Mouse (Mus musculus): Measurements from ENCODE around the gene Pomgnt1.

Gene Pomgnt1

GRCm38 (mm10) chr4:116140801-116141574, 17.3 kb downstream of the Pomgnt1 start:
- DNase-seq, result no peak

DNA sequence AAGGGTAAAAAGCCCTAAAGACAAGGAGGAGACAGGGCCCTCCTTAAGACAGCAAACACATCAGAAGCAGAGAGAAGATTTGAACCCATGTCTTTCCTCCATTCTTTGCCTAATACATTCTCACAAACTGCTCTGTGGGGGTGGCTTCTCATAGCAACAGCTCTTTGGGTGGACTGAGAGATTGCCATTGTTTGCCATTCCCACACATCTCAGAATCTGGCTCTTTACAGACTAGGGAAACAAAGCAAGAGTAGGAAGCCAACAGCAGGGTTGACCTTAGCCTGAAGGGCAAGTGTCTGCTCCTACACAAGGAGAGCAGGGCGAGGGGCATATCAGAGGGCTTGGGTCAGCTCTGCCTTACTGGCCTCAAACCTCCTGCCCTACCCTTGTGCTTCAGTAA, 18.1 kb downstream of the Pomgnt1 start:
- DNase-seq, result peak; percentile 1

DNA sequence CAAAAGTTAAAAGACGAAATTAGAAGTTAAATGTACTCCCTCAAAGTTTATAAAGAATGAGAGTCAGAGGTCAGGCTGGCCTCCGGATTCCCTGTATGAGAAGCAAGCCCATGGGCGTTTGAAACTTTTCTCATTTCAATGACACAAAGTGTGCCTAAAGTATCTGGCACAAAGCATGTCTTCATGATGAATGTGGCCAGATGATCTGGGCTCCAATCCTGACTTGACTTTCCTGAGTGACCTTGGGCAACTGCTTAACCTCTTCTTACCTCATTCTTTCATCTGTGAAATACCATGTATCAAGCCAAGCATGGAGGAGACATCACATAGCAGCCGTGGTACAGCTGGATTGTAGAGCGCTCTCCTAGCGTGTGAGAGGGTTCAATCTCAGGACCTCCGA, 18.6 kb downstream of the Pomgnt1 start:
- DNase-seq, result no peak

GRCm38 (mm10) chr4:116143317-116143811, 19.7 kb downstream of the Pomgnt1 start:
- DNase-seq, result no peak

DNA sequence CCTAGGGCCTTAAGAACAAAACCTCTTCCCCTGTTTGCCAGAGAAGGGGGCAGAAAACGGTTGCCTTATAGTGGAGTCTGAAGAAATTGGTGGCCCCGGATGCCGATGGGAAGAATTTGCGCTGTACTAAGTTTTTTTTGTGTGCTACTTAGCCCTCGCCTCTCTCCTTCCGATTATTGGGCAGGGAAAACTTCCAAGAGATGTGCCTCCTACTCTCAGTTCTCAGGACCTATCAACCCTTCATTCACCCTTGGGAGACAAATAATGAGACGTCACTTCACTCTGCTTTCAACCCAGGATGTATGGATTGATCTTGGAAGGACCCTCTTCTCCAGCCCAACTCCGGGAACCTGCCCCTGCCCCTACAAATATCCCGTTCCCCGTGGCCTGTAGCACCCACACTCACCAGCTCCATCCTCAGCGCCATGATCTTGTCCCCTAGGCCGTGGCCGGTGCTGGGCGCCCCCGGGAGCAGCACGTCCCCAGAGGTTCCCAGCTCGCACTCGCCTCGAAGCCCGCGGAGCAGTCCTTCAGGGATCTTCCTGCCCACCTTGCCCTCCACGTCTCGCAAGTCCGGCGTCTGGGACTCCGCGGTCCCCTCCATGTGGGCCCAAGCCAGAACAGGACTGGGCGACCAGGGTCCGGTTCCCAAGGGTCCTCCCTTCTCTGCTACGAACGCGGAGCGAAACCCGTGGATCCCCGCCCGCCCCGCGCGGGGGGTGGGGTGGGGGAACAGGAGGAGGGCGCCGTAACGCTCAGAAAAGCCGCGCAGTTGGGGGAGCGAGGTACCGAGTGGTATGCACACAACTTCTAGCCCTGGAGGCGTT, 20.5 kb downstream of the Pomgnt1 start:
- peak; percentile 74 for DNase-seq

DNA sequence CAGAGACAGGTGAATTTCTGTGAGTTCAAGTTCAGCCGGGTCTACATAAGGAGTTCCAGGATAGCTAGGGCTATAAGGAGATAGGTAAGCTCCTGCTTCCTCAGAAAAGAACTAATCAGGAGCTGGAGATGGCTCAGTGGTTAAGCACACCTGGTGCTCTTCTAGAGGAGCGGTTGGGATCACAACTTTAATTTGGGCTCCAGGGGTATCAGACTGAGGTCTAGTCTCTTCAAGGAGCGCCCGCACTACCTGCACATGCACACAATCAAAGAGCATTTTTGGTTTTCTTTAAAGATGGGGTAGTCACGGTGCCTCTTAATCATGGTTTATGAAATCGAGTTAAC, 26.1 kb downstream of the Pomgnt1 start:
- DNase-seq, result no peak

- peak; percentile 64 for DNase-seq
Measured at GRCm38 (mm10) chr4:116150156-116150861, 26.7 kb downstream of the Pomgnt1 start.

- no peak for DNase-seq
Measured at GRCm38 (mm10) chr4:116150862-116151221, 27.2 kb downstream of the Pomgnt1 start.

DNA sequence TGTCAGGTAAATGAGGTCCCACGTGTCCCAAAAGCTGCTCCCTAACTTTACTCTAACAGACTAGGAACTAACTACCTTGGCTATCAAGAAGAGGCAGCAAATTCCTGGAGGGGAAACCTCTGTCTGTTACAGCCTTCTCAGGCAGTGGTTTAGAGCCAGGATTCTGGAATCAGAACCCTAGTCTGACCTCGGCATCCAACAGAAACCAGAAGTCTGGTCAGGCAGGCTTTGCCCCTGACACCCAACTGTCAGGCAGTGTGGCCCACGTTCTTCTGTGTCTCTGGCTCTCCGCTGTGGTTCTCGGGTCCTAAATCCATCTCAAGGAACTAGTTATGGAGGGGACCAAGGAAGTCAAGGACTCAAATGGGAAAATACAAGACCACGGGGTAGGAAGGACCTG, 27.6 kb downstream of the Pomgnt1 start, which contains the start of gene Lurap1:
TSS of gene Lurap1 (minus strand) at position 101 of the 400 bp plus-strand sequence.
- no peak for DNase-seq

DNA sequence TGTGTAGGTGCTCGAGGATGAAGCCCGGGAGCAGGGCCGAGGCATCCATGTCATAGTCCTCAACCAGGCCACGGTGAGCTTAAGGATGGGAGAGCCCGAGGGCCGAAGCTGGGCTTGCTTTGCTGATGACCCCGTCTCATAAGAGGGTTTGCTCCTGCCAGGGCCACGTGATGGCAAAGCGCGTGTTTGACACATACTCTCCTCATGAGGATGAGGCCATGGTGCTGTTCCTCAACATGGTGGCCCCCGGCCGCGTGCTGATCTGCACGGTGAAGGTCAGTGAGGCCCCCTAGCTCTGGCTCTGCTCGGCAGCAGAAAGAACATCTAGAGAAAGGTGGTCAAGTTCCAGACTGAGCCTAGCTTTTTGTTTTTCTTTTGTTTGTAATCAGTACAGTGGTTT, 29.1 kb downstream of the Pomgnt1 start:
- DNase-seq, result no peak

DNA sequence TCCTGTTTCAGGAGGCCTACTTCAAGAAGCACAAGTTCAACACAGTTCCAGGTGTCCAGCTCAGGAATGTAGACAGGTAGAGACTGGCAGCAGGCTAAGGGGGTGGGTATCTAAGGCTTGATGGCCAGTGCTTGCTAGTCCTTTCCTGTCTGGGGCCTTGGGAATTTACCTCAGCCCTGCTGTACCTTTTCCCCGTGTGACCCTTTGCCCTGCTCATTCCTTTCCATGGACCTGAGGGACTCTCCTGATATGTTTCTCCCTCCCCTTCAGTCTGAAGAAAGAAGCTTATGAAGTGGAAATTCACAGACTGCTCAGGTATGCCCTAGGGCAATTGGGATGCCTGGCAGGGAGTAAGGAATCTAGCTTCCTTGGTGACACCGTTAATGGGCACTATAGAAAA, 34.2 kb downstream of the Pomgnt1 start:
- DNase-seq, result no peak

GRCm38 (mm10) chr4:116159912-116160311, 36.3 kb downstream of the Pomgnt1 start:
- DNase-seq, result peak; percentile 56

GRCm38 (mm10) chr4:116160769-116161168, 37.1 kb downstream of the Pomgnt1 start:
- peak; percentile 27 for DNase-seq

GRCm38 (mm10) chr4:116162142-116162541, 38.5 kb downstream of the Pomgnt1 start:
- DNase-seq, result no peak

- DNase-seq, result no peak
Measured at GRCm38 (mm10) chr4:116164759-116165554, 41.3 kb downstream of the Pomgnt1 start.

GRCm38 (mm10) chr4:116165708-116166407, 42.2 kb downstream of the Pomgnt1 start:
- DNase-seq, result no peak

DNA sequence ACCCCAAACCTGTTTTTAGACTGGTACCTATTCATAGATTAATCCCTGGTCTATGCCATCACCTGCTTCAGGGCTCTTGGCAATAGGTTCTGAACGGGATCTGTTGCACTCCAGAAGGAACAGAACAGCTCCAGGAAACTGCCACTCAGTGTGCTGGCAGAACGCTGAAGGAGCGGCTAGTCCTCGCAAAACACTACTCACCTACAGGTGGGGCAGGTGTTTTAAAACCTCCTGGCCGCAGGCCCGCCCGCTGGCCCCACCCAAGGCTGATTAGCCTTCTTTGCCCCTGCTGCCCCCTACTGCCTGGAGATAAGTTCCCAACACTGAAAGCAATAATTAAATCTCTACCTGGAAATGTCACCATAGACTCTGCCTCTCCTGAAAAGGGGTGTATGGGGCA, 43.8 kb downstream of the Pomgnt1 start, which contains the start of gene Tspan1:
TSS of gene Tspan1 (minus strand) at position 198 of the 400 bp plus-strand sequence.
- peak; percentile 6 for DNase-seq

DNA sequence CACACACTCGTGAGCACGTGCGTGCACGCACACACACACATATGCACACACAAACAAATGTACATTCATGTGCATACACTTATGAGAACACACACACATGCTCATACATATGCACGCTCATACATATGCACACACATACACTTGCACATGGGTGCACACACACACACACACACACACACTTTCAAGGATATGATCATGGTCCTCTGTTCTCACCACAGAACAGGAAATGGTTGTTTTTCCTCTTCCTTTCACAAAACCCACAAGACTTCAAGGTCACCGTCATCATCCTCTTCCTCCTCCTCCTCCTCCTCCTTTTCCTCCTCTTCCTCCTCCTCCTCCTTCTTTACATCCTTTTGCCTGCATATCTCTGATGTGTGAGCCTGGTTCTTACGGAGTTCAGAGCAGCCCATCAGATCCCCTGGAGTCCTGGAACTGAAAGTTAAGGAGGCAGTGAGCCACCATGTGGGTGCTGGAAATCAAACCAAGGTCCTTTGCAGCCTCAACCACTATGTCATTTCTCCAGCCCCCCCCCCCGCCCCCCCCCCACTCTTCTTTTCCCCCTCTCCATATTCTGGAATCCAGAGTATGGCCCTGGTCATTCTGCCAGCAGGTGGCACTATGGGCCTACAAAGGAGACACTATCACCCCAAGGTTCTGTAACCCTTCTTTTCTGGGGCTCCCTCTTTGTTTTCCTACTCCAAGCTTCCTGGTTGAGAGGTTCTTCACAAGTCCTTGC, 45.1 kb downstream of the Pomgnt1 start:
- peak; percentile 86 for DNase-seq

- DNase-seq, result no peak
Measured at GRCm38 (mm10) chr4:116169353-116169672, 45.7 kb downstream of the Pomgnt1 start.

DNA sequence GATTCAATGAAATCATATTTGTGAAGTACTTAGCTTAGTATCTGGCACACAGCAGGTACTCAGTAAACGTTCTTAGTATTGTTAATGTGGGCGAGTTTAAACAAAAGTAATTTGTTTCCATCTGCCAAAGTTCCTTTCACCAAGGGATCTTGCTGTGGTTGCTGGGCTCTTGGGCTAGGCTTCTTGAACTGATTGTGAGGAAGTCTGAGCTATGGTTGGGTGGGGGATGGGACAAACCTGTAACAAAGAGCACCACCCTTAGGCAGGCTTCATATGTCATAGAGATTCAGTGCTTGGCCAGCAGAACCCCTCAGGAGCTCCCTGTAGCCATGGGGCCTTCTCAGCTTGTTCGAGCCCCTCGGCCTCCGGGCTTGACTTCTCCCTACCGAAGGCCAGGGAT, 49.4 kb downstream of the Pomgnt1 start, which contains the start of the genes 1700042G07Rik and Gm49337:
TSS of gene 1700042G07Rik (plus strand) at position 301 of the 400 bp plus-strand sequence.
TSS of gene Gm49337 (plus strand) at position 313 of the 400 bp plus-strand sequence.
- no peak for DNase-seq

GRCm38 (mm10) chr4:116173752-116174151, 50.1 kb downstream of the Pomgnt1 start:
- no peak for DNase-seq
